ENCODE assay signal across 8 mouse cellular contexts in the genomic region with DNA sequence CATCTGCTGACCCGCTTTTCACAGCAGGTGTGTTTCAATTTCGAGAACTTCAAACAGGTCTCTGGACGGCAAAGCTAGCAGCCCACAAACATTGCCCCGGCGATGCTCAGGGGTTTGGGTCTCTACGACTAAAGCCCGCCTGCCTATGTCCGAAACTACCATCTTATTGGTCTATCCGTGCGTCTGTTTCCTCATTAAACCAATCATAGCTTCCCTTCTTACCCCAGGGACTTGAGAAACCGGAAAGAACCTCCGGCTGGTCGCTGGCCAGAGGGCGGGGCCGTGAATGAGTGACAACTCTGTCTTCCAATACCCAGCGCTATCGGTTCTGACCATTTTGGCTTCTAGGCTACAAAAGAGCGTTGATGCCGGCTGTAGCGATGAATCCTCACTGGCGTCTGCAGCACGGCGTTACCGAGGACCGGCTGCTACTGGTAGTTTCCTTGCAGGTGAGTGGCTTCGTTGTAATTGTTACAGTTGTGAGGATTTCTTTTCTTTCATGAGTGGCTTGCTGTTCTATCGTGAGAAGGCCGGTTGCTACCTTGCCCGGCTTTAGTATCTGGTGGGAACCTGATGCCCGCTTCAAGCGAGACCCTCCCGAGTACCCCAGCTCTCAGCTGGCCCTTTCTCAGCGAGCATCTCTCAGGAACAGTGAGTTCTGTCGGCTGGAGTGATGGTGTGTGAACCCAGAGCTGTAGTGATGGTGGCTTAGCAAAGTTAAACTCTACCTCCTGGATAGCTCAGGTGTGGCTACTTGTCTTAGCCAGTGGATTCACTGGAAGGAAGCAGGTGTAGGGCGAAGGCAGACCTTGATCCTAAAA. TPM values are rescaled to one million over a fixed set of nuclear protein-coding genes. Genes with fewer than 3 reads are reported as not detected.
DNase-seq lines count a peak whose midpoint lies in the region; ATAC-seq and TF ChIP-seq lines count a peak whose summit lies in the region.

A gene (plus strand): TSS at position 234 of the 821 bp plus-strand sequence.

- no peak for TF ChIP-seq CTCF in MEL (IDR thresholded peaks at IDR 0.05 in 2 of 3, conservative IDR thresholded peaks at IDR 0.05 in 1 of 3; ENCODE audit: control insufficient read depth in 1 of 3, insufficient read depth in 1 of 3, low read depth in 2 of 3, low read length in 3 of 3, poor library complexity in 1 of 3, severe bottlenecking in 1 of 3)
- TF ChIP-seq CTCF in cerebellum, adult 2 months (IDR thresholded peaks at IDR 0.05; ENCODE audit: borderline replicate concordance, insufficient read depth, low read depth, low read length), result no peak
- no peak for TF ChIP-seq CTCF in forebrain, postnatal 0 days (IDR thresholded peaks at IDR 0.05; ENCODE audit: low read depth)

- H3K9me3 ChIP-seq in MEL (replicated peaks; ENCODE audit: insufficient read depth, low read length), result no peaks in the 10 kb centered on the region
- H3K9me3 ChIP-seq in forebrain, postnatal 0 days (ENCODE audit: low read length), result no peaks in the 10 kb centered on the region
- no peaks in the 10 kb centered on the region for H3K9me3 ChIP-seq in lung, embryonic 15.5 days

- H3K79me2 ChIP-seq in MEL (ENCODE audit: control insufficient read depth, insufficient read depth, low read length, poor library complexity), result no peaks in the 10 kb centered on the region; the same call in 1 of the 2 replicates

- H3K27me3 ChIP-seq in MEL (ENCODE audit: control insufficient read depth in 1 of 2, insufficient read depth in 2 of 2, low read length in 2 of 2), result no peaks in the 10 kb centered on the region
- no peaks in the 10 kb centered on the region for H3K27me3 ChIP-seq in cerebellum, adult 2 months (ENCODE audit: control insufficient read depth, insufficient read depth, low read length)
- no peaks in the 10 kb centered on the region for H3K27me3 ChIP-seq in forebrain, postnatal 0 days (ENCODE audit: insufficient read depth, low read length)
- no peaks in the 10 kb centered on the region for H3K27me3 ChIP-seq in lung, embryonic 15.5 days

- no peak for TF ChIP-seq RAD21 in MEL (IDR thresholded peaks at IDR 0.05; ENCODE audit: low read depth, low read length)

- H3K27ac ChIP-seq in MEL (ENCODE audit: control insufficient read depth, low read depth, low read length), result peak within 1 kb of the TSS; percentile 68
- H3K27ac ChIP-seq in cerebellum, adult 2 months (ENCODE audit: insufficient read depth, low read length), result peak within 1 kb of the TSS; percentile 35
- peak within 1 kb of the TSS; percentile 76 for H3K27ac ChIP-seq in forebrain, postnatal 0 days (ENCODE audit: low read depth, low read length)
- peak within 1 kb of the TSS; percentile 13 for H3K27ac ChIP-seq in lung, embryonic 15.5 days

- peaks cover 0 to 28% of the 10 kb centered on the region in 2 experiments; a peak in 2 of 4 replicates for H3K36me3 ChIP-seq in MEL (ENCODE audit: control insufficient read depth in 1 of 2, insufficient read depth in 2 of 2, low read length in 2 of 2)
- no peaks in the 10 kb centered on the region for H3K36me3 ChIP-seq in forebrain, postnatal 0 days (ENCODE audit: insufficient read depth)
- no peaks in the 10 kb centered on the region for H3K36me3 ChIP-seq in lung, embryonic 15.5 days

- under 1% methylated on average over 35 of the region's 35 CpGs for WGBS in cerebellum, adult 2 months
- WGBS in forebrain, postnatal 0 days, result 1% methylated on average over 35 of the region's 35 CpGs
- WGBS in lung, embryonic 15.5 days, result under 1% methylated on average over 35 of the region's 35 CpGs

- ATAC-seq in forebrain, postnatal 0 days, result peak; percentile 99
- peak; percentile 97 for ATAC-seq in lung, embryonic 15.5 days (ENCODE audit: borderline replicate concordance, extremely low read depth, low FRiP score, low TSS enrichment)

- TF ChIP-seq POLR2A in MEL (IDR thresholded peaks at IDR 0.05; ENCODE audit: control insufficient read depth in 1 of 2, insufficient read depth in 1 of 2, low read depth in 1 of 2, low read length in 2 of 2, poor library complexity in 1 of 2), result peak; percentile 62 to 96; a peak in 3 of 4 replicates
- peak; percentile 96 for TF ChIP-seq POLR2A in cerebellum, adult 2 months (IDR thresholded peaks at IDR 0.05; ENCODE audit: borderline replicate concordance, insufficient read depth, low read length)

- H3K4me1 ChIP-seq in MEL (ENCODE audit: control insufficient read depth in 1 of 2, insufficient read depth in 2 of 2, low read length in 2 of 2), result peaks cover 18 to 25% of the 10 kb centered on the region in 2 experiments
- peaks cover 2% of the 10 kb centered on the region; the same call in 1 of the 2 replicates for H3K4me1 ChIP-seq in cerebellum, adult 2 months (ENCODE audit: control insufficient read depth, insufficient read depth, low read length)
- H3K4me1 ChIP-seq in forebrain, postnatal 0 days (ENCODE audit: insufficient read depth), result peaks cover 14% of the 10 kb centered on the region
- peaks cover 44% of the 10 kb centered on the region for H3K4me1 ChIP-seq in lung, embryonic 15.5 days

- TF ChIP-seq EP300 in MEL (IDR thresholded peaks at IDR 0.05; ENCODE audit: low read depth in 1 of 2, low read length in 2 of 2), result no peak

- DNase-seq in MEL (ENCODE audit: low read depth, low spot score), result peak; percentile 98
- DNase-seq in cerebellum, adult 2 months, result peak; percentile 99 to 100
- DNase-seq in forebrain, postnatal 0 days, result peak; percentile 99
- DNase-seq in heart, postnatal 4 days, result peak; percentile 100
- peak; percentile 99 to 100 for DNase-seq in layer of hippocampus, adult 8-10 months (ENCODE audit: low spot score in 2 of 2)
- DNase-seq in ovary, adult 18-20 months (ENCODE audit: low spot score), result peak; percentile 96
- DNase-seq in thymus, postnatal 0 days (ENCODE audit: low spot score), result peak; percentile 98

- H3K4me3 ChIP-seq in MEL (ENCODE audit: control insufficient read depth in 1 of 2, insufficient read depth in 1 of 2, low read depth in 2 of 2, low read length in 2 of 2), result peak within 1 kb of the TSS; percentile 77 to 87
- H3K4me3 ChIP-seq in cerebellum, adult 2 months (replicated peaks; ENCODE audit: insufficient read depth, low read depth, low read length), result peak within 1 kb of the TSS; percentile 70
- H3K4me3 ChIP-seq in forebrain, postnatal 0 days (ENCODE audit: low read depth, low read length), result peak within 1 kb of the TSS; percentile 70
- H3K4me3 ChIP-seq in lung, embryonic 15.5 days, result peak within 1 kb of the TSS; percentile 59

- peak within 1 kb of the TSS; percentile 81 for H3K4me2 ChIP-seq in forebrain, postnatal 0 days (ENCODE audit: low read depth)
- H3K4me2 ChIP-seq in lung, embryonic 15.5 days, result peak within 1 kb of the TSS; percentile 73

- peak within 1 kb of the TSS; percentile 73 for H3K9ac ChIP-seq in MEL (ENCODE audit: control insufficient read depth, low read depth, low read length, poor library complexity, severe bottlenecking)
- H3K9ac ChIP-seq in forebrain, postnatal 0 days, result peak within 1 kb of the TSS; percentile 69
- peak within 1 kb of the TSS; percentile 56 for H3K9ac ChIP-seq in lung, embryonic 15.5 days

TF ChIP-seq in MEL, 35 proteins besides CTCF, POLR2A, EP300 and RAD21 (continues in another document):
- no peak for TF ChIP-seq MYC (IDR thresholded peaks at IDR 0.05; ENCODE audit: low read depth, low read length)
- peak; percentile 79 for TF ChIP-seq ELF1 (IDR thresholded peaks at IDR 0.05; ENCODE audit: low read depth, low read length)
- TF ChIP-seq ZKSCAN1 (IDR thresholded peaks at IDR 0.05; ENCODE audit: low read depth, low read length), result no peak
- TF ChIP-seq NELFE (IDR thresholded peaks at IDR 0.05; ENCODE audit: low read depth, low read length), result peak; percentile 87
- TF ChIP-seq NRF1 (IDR thresholded peaks at IDR 0.05; ENCODE audit: insufficient read depth, low read depth, low read length, poor library complexity, severe bottlenecking), result no peak
- no peak for TF ChIP-seq USF2 (IDR thresholded peaks at IDR 0.05; ENCODE audit: borderline replicate concordance in 1 of 2, insufficient read depth in 1 of 2, low read depth in 1 of 2, low read length in 2 of 2)
- peak; percentile 62 for TF ChIP-seq SIN3A (IDR thresholded peaks at IDR 0.05; ENCODE audit: low read length)
- TF ChIP-seq MAZ (IDR thresholded peaks at IDR 0.05; ENCODE audit: low read depth, low read length), result no peak
- 0 out of 2 replicates have a peak, but pooled peaks have one; percentile 28 for TF ChIP-seq TCF12 (IDR thresholded peaks at IDR 0.05; ENCODE audit: low read depth, low read length)
- TF ChIP-seq TBP (IDR thresholded peaks at IDR 0.05; ENCODE audit: low read depth, low read length), result peak; percentile 95
- TF ChIP-seq BHLHE40 (IDR thresholded peaks at IDR 0.05; ENCODE audit: borderline replicate concordance, low read depth, low read length), result no peak
- no peak for TF ChIP-seq MEF2A (IDR thresholded peaks at IDR 0.05; ENCODE audit: extremely low read depth, insufficient replicate concordance, low read depth, low read length, poor library complexity, severe bottlenecking)
- peak; percentile 48; the same call in 1 of the 2 replicates for TF ChIP-seq KAT2A (conservative IDR thresholded peaks at IDR 0.05; ENCODE audit: low read depth, low read length)
- TF ChIP-seq GABPA (IDR thresholded peaks at IDR 0.05; ENCODE audit: low read depth, low read length), result no peak
- no peak for TF ChIP-seq GATA1 (IDR thresholded peaks at IDR 0.05; ENCODE audit: low read depth, low read length)
- no peak for TF ChIP-seq UBTF (IDR thresholded peaks at IDR 0.05; ENCODE audit: borderline replicate concordance, insufficient read depth, low read depth, low read length)
- TF ChIP-seq CHD2 (IDR thresholded peaks at IDR 0.05; ENCODE audit: low read length), result peak; percentile 83
- no peak for TF ChIP-seq POLR2AphosphoS5 (IDR thresholded peaks at IDR 0.05; ENCODE audit: borderline replicate concordance, low read depth, low read length)
- TF ChIP-seq ETS1 (IDR thresholded peaks at IDR 0.05; ENCODE audit: low read depth, low read length), result no peak
- TF ChIP-seq USF1 (IDR thresholded peaks at IDR 0.05; ENCODE audit: low read depth, low read length), result no peak
- no peak for TF ChIP-seq SMC3 (IDR thresholded peaks at IDR 0.05; ENCODE audit: low read depth, low read length)

RNA-seq across cellular contexts. Expression of the gene that starts here (rescaled TPM):
- total RNA-seq in MEL (2012; rRNA removed), result 10.6 and 11.1 TPM in 2 replicates
- polyA plus RNA-seq in MEL (2012; ENCODE audit: insufficient read depth in 1 of 2, insufficient read length in 2 of 2, low read depth in 1 of 2, low replicate concordance in 2 of 2, missing spikeins in 1 of 2), result 10 to 100 TPM in 1 of 2 experiments, not detected in 1; 14.1 TPM
- 101 and 117 TPM in 2 replicates for polyA plus RNA-seq in cerebellum, adult 2 months (2012; rRNA removed)
- 49.6 and 49.9 TPM in 2 replicates for total RNA-seq in forebrain, postnatal 0 days (2014; rRNA removed)
- polyA plus RNA-seq in forebrain, postnatal 0 days (2015; fragmentation: Nextera tagmentation; extraction: Ambion mirVana), result 70.3 and 72.6 TPM in 2 replicates
- total RNA-seq in heart, postnatal 4 days (2021), result 10 to 100 TPM; 45.1 to 88.0 TPM
- 10 to 100 TPM; 63.6 to 68.3 (median 66.9) TPM for total RNA-seq in layer of hippocampus, adult 8-10 months (2022)
- polyA plus RNA-seq in lung, embryonic 15.5 days (2015; fragmentation: Nextera tagmentation; extraction: Ambion mirVana), result 65.7 and 66.7 TPM in 2 replicates
- 38.0 and 39.0 TPM in 2 replicates for polyA plus RNA-seq in thymus, postnatal 0 days (2015; fragmentation: Nextera tagmentation; extraction: Ambion mirVana)

Comparison
In these comparisons a context has a peak if more than half of its experiments do, and no peak if none do; other contexts are left out.
1. Peak in every context shown above with its lines: DNase-seq, ATAC-seq, H3K4me3 ChIP-seq and H3K27ac ChIP-seq.
2. H3K27ac ChIP-seq: peak in every context shown above with its lines; median percentile 76 in forebrain, postnatal 0 days; 68 in MEL; 35 in cerebellum, adult 2 months; 13 in lung, embryonic 15.5 days.